Mouse (Mus musculus): Measurements from ENCODE around the gene Atxn1. TPM values are rescaled to one million over a fixed set of nuclear protein-coding genes. Genes with fewer than 3 reads are reported as not detected.

Gene Atxn1
- polyA plus RNA-seq, 1 experiment from 2014 or later = 8.5 TPM

- Histone ChIP-seq H3K4me3 (no peak overlapping the region), H3K9me3 (no peaks in the 10 kb centered on the region), H3K4me2 (no peak overlapping the region), H3K4me1 (peaks cover 13% of the 10 kb centered on the region; the same call in 1 of the 2 replicates), H3K9ac (no peak overlapping the region), H3K27me3 (no peaks in the 10 kb centered on the region), H3K36me3 (no peaks in the 10 kb centered on the region), H3K27ac (no peak overlapping the region)
- WGBS = 79% methylated on average over 11 of the region's 11 CpGs
- ATAC-seq (ENCODE audit: borderline replicate concordance, extremely low read depth, low FRiP score, low TSS enrichment) = no peak
These were observed 132.0 kb downstream of the Atxn1 start for GRCm38 (mm10) chr13:45832695-45833350.

- 73% methylated on average over 8 of the region's 8 CpGs for WGBS
These were observed 135.4 kb downstream of the Atxn1 start for GRCm38 (mm10) chr13:45829341-45829936.

GRCm38 (mm10) chr13:45828035-45828434 lies 136.8 kb downstream of the Atxn1 start:
- H3K4me3 ChIP-seq = no peak overlapping the region
- peaks cover 19% of the 10 kb centered on the region for H3K4me1 ChIP-seq
- no peak overlapping the region for H3K4me2 ChIP-seq
- no peaks in the 10 kb centered on the region for H3K9me3 ChIP-seq
- WGBS = 56% methylated on average over 7 of the region's 7 CpGs
- H3K36me3 ChIP-seq = 0 out of 2 replicates have a peak, but pooled peaks cover 2% of the 10 kb centered on the region
- H3K9ac ChIP-seq = no peak overlapping the region
- no peak overlapping the region for H3K27ac ChIP-seq
- no peaks in the 10 kb centered on the region for H3K27me3 ChIP-seq
- no peak for ATAC-seq (ENCODE audit: borderline replicate concordance, extremely low read depth, low FRiP score, low TSS enrichment)

More at GRCm38 (mm10) chr13:45829341-45829936, 135.4 kb downstream of the Atxn1 start:
- H3K27me3 ChIP-seq = no peaks in the 10 kb centered on the region
- H3K27ac ChIP-seq = no peak overlapping the region
- no peak overlapping the region for H3K4me3 ChIP-seq
- H3K36me3 ChIP-seq = 0 out of 2 replicates have a peak, but pooled peaks cover 2% of the 10 kb centered on the region
- H3K9ac ChIP-seq = no peak overlapping the region
- no peak for ATAC-seq (ENCODE audit: borderline replicate concordance, extremely low read depth, low FRiP score, low TSS enrichment)
- H3K4me2 ChIP-seq = no peak overlapping the region
- H3K4me1 ChIP-seq = peaks cover 19% of the 10 kb centered on the region
- H3K9me3 ChIP-seq = no peaks in the 10 kb centered on the region

- WGBS = 23% methylated on average over 4 of the region's 4 CpGs
- peak overlapping the region; percentile 29; the same call in 1 of the 2 replicates for H3K27ac ChIP-seq
These were observed 137.2 kb downstream of the Atxn1 start for GRCm38 (mm10) chr13:45827619-45828018.

GRCm38 (mm10) chr13:45827046-45827596 lies 137.7 kb downstream of the Atxn1 start:
- no peaks in the 10 kb centered on the region for H3K27me3 ChIP-seq
- H3K27ac ChIP-seq = peak overlapping the region; percentile 29; the same call in 1 of the 2 replicates
- WGBS = 70% methylated on average over 8 of the region's 8 CpGs
- no peak overlapping the region for H3K4me2 ChIP-seq
- H3K4me1 ChIP-seq = peaks cover 19% of the 10 kb centered on the region
- no peak overlapping the region for H3K9ac ChIP-seq
- no peak for ATAC-seq (ENCODE audit: borderline replicate concordance, extremely low read depth, low FRiP score, low TSS enrichment)
- no peak overlapping the region for H3K4me3 ChIP-seq
- H3K36me3 ChIP-seq = 0 out of 2 replicates have a peak, but pooled peaks cover 2% of the 10 kb centered on the region
- no peaks in the 10 kb centered on the region for H3K9me3 ChIP-seq

More at GRCm38 (mm10) chr13:45827619-45828018, 137.2 kb downstream of the Atxn1 start:
- no peaks in the 10 kb centered on the region for H3K27me3 ChIP-seq
- H3K9ac ChIP-seq = no peak overlapping the region
- peaks cover 19% of the 10 kb centered on the region for H3K4me1 ChIP-seq
- 0 out of 2 replicates have a peak, but pooled peaks cover 2% of the 10 kb centered on the region for H3K36me3 ChIP-seq
- H3K9me3 ChIP-seq = no peaks in the 10 kb centered on the region
- ATAC-seq (ENCODE audit: borderline replicate concordance, extremely low read depth, low FRiP score, low TSS enrichment) = no peak
- H3K4me3 ChIP-seq = no peak overlapping the region
- H3K4me2 ChIP-seq = no peak overlapping the region

- no peak for ATAC-seq (ENCODE audit: borderline replicate concordance, extremely low read depth, low FRiP score, low TSS enrichment)
- Histone ChIP-seq H3K27ac (no peak overlapping the region), H3K4me1 (peaks cover 7% of the 10 kb centered on the region), H3K27me3 (no peaks in the 10 kb centered on the region), H3K36me3 (0 out of 2 replicates have a peak, but pooled peaks cover 2% of the 10 kb centered on the region), H3K9ac (no peak overlapping the region), H3K9me3 (no peaks in the 10 kb centered on the region), H3K4me3 (no peak overlapping the region), H3K4me2 (no peak overlapping the region)
- 77% methylated on average over 4 of the region's 4 CpGs for WGBS
These were observed 142.3 kb downstream of the Atxn1 start for GRCm38 (mm10) chr13:45822491-45822829.

GRCm38 (mm10) chr13:45821764-45822490 lies 142.9 kb downstream of the Atxn1 start:
- no peak overlapping the region for H3K4me2 ChIP-seq
- H3K9ac ChIP-seq = no peak overlapping the region
- H3K27me3 ChIP-seq = no peaks in the 10 kb centered on the region
- H3K36me3 ChIP-seq = 0 out of 2 replicates have a peak, but pooled peaks cover 2% of the 10 kb centered on the region
- H3K4me3 ChIP-seq = no peak overlapping the region
- peaks cover 4% of the 10 kb centered on the region; the same call in 1 of the 2 replicates for H3K4me1 ChIP-seq
- 83% methylated on average over 7 of the region's 7 CpGs for WGBS
- H3K27ac ChIP-seq = no peak overlapping the region
- no peak for ATAC-seq (ENCODE audit: borderline replicate concordance, extremely low read depth, low FRiP score, low TSS enrichment)
- no peaks in the 10 kb centered on the region for H3K9me3 ChIP-seq

- Histone ChIP-seq H3K27ac (0 out of 2 replicates have a peak overlapping the region, but pooled peaks have one; percentile 50), H3K9ac (no peak overlapping the region), H3K4me1 (peaks cover 4% of the 10 kb centered on the region; the same call in 1 of the 2 replicates), H3K9me3 (no peaks in the 10 kb centered on the region), H3K4me2 (no peak overlapping the region), H3K4me3 (no peak overlapping the region), H3K27me3 (no peaks in the 10 kb centered on the region), H3K36me3 (no peaks in the 10 kb centered on the region)
- WGBS = 39% methylated on average over 15 of the region's 15 CpGs
- no peak for ATAC-seq (ENCODE audit: borderline replicate concordance, extremely low read depth, low FRiP score, low TSS enrichment)
These were observed 144.2 kb downstream of the Atxn1 start for GRCm38 (mm10) chr13:45820473-45821230.

GRCm38 (mm10) chr13:45816670-45817069 lies 148.1 kb downstream of the Atxn1 start:
- Histone ChIP-seq H3K27ac (no peak overlapping the region), H3K4me1 (peaks cover 4% of the 10 kb centered on the region; the same call in 1 of the 2 replicates), H3K4me3 (no peak overlapping the region), H3K36me3 (no peaks in the 10 kb centered on the region), H3K9me3 (no peaks in the 10 kb centered on the region), H3K27me3 (no peaks in the 10 kb centered on the region), H3K9ac (no peak overlapping the region), H3K4me2 (no peak overlapping the region)
- no peak for ATAC-seq (ENCODE audit: borderline replicate concordance, extremely low read depth, low FRiP score, low TSS enrichment)
- 41% methylated on average over 1 of the region's 1 CpGs for WGBS

GRCm38 (mm10) chr13:45809777-45810410 lies 154.9 kb downstream of the Atxn1 start:
- no peaks in the 10 kb centered on the region for H3K36me3 ChIP-seq
- H3K4me2 ChIP-seq = no peak overlapping the region
- WGBS = 51% methylated on average over 16 of the region's 16 CpGs
- ATAC-seq (ENCODE audit: borderline replicate concordance, extremely low read depth, low FRiP score, low TSS enrichment) = no peak
- no peaks in the 10 kb centered on the region for H3K27me3 ChIP-seq
- H3K9me3 ChIP-seq = no peaks in the 10 kb centered on the region
- H3K27ac ChIP-seq = no peak overlapping the region
- H3K4me1 ChIP-seq = peaks cover 11% of the 10 kb centered on the region
- no peak overlapping the region for H3K4me3 ChIP-seq
- H3K9ac ChIP-seq = no peak overlapping the region

All from lung, embryonic 15.5 days (tissue).